Mouse (Mus musculus) brain, embryonic 14.5 days (tissue): ENCODE measurements around the gene Nxn.

Experiments
- CTCF ChIP-seq: fragments of 200-500 bp; IDR thresholded peaks from 2 replicates; pipeline ENCODE4 v1.5.1; 2012; ENCODE audit warnings: inconsistent platforms, mild to moderate bottlenecking, moderate library complexity, borderline replicate concordance; ENCODE audit not compliant: insufficient read depth, insufficient read length; ENCODE audit errors: extremely low read depth
- POLR2A ChIP-seq: fragments of 200-500 bp; IDR thresholded peaks from 2 replicates; pipeline ENCODE4 v1.6.1; 2012; ENCODE audit warnings: mild to moderate bottlenecking, inconsistent platforms, borderline replicate concordance; ENCODE audit not compliant: poor library complexity, insufficient read depth, insufficient read length, severe bottlenecking; ENCODE audit errors: extremely low read depth

- TF ChIP-seq CTCF (no peak), POLR2A (no peak)
These were observed 42.8 kb downstream of the Nxn start for GRCm38 (mm10) chr11:76356091-76356490.
